Mouse (Mus musculus): ENCODE measurements around the gene Gpr63. TPM values are rescaled to one million over a fixed set of nuclear protein-coding genes. Genes with fewer than 3 reads are reported as not detected.
"Not testable (repeated sequence)": the region's sequence is repeated elsewhere in the genome, so short reads cannot be mapped to it uniquely, and the experiment has no call there.

The Gpr63 gene
- polyA plus RNA-seq, 1 experiment from 2014 or later: 1.4 TPM

DNA sequence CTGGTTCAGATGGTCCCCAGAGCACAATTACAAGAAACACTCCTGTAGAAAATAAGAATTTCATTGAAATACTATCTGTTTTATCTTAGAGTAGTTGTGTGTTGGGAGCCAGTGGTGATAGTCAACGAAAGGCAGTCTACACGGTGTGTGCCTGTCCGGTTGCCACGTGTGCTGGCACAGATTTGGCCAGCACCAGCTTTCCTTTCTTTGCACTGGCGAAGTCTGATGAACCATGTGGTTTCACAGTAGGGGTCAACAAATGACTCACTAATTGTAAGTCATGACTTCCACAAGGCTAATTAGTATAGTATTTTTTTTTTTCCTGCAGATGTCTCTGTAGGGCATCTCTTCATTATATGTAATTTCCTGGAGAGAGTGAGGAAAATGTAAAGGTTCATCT lies 45.6 kb downstream of the Gpr63 start:
- no peak for ATAC-seq (ENCODE audit: insufficient number of reproducible peaks, low FRiP score, low TSS enrichment, low read depth)
- H3K27ac ChIP-seq: no peak overlapping the region
- no peak overlapping the region for H3K9ac ChIP-seq
- WGBS: 40% methylated on average over 5 of the region's 5 CpGs
- H3K4me3 ChIP-seq: no peak overlapping the region
- H3K27me3 ChIP-seq: no peaks in the 10 kb centered on the region
- H3K36me3 ChIP-seq: peaks cover 19% of the 10 kb centered on the region
- H3K4me1 ChIP-seq: no peaks in the 10 kb centered on the region
- H3K4me2 ChIP-seq: no peak overlapping the region
- no peaks in the 10 kb centered on the region for H3K9me3 ChIP-seq

DNA sequence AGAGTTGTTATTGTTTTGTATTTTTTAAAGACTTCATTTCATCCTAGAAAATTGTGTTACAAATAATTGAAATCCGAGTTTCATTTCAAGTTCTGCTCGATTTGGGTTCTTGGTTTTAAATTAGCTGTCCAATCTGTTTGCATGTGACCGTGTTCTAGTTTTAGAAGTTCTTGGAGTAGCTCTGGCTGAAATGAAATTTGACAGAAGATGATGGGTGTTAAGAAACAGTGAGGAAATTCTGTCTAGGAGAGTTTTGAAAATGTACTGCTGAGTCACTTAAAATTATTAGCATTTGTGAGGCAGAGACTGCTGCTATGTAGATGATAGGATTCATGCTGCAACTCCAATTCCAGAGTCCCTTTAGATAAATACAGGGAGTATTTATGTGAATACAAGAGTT lies 46.5 kb downstream of the Gpr63 start:
- Histone ChIP-seq H3K27ac (no peak overlapping the region), H3K9me3 (no peaks in the 10 kb centered on the region), H3K9ac (no peak overlapping the region), H3K4me1 (no peaks in the 10 kb centered on the region), H3K4me2 (no peak overlapping the region), H3K36me3 (peaks cover 10% of the 10 kb centered on the region), H3K27me3 (no peaks in the 10 kb centered on the region), H3K4me3 (no peak overlapping the region)
- ATAC-seq (ENCODE audit: insufficient number of reproducible peaks, low FRiP score, low TSS enrichment, low read depth): no peak
- 93% methylated on average over 3 of the region's 3 CpGs for WGBS

DNA sequence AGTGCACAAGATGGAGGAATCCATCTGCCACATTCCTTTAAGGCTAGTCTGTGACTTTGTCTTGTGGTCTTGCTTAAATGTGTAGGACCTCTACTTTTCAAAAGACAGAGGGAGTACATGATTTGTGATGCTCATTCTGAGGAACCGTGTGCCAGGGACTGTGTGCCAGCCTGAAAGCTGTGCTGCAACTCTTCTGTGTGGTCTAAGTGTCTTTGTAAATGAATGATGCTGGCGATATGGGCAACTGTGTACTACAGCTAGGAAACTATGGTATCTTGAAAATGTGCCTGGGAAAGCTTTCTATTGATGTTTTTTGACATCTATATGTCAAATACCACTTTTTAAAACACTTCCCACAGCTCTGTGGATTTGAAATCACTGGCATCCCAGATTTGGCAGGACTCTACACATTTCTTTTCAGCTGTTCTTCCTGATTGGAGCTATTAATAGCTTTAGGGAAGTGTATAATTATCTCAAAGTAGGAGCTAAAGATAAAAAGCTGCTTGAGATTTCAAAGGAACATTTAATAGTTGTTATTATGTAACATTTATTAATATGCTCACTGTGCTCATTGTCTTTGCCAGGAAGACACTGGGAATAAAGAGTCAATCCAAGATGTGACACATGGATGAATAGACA lies 48.9 kb downstream of the Gpr63 start:
- no peaks in the 10 kb centered on the region for H3K36me3 ChIP-seq
- H3K27ac ChIP-seq: no peak overlapping the region
- no peak overlapping the region for H3K4me3 ChIP-seq
- 92% methylated on average over 2 of the region's 2 CpGs for WGBS
- H3K9ac ChIP-seq: no peak overlapping the region
- no peaks in the 10 kb centered on the region for H3K27me3 ChIP-seq
- H3K9me3 ChIP-seq: no peaks in the 10 kb centered on the region
- H3K4me2 ChIP-seq: no peak overlapping the region
- H3K4me1 ChIP-seq: no peaks in the 10 kb centered on the region
- no peak for ATAC-seq (ENCODE audit: insufficient number of reproducible peaks, low FRiP score, low TSS enrichment, low read depth)

DNA sequence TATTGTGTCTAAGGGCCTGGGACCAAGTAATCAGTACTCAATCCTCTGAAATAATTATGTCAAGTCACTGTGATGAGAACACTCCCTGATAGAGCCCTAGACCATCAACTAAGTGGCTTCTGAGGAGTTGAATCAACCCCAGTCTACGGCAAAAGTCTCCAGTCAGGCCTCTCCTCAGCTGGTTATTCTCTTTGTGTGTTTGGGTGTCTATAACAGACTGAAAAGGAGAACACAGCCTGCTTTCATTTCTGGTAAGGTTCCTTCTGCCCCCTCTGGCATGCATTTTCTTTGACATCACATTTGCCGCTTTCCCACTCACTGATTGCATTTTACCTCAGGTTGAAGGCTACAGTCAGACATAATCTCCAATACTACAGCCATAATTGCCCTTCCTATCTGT lies 62.0 kb downstream of the Gpr63 start:
- Histone ChIP-seq H3K27me3 (no peaks in the 10 kb centered on the region), H3K4me2 (no peak overlapping the region), H3K9ac (no peak overlapping the region), H3K9me3 (no peaks in the 10 kb centered on the region), H3K4me3 (no peak overlapping the region), H3K27ac (no peak overlapping the region), H3K36me3 (no peaks in the 10 kb centered on the region), H3K4me1 (no peaks in the 10 kb centered on the region)
- ATAC-seq (ENCODE audit: insufficient number of reproducible peaks, low FRiP score, low TSS enrichment, low read depth): no peak
- WGBS: 77% methylated on average over 2 of the region's 2 CpGs

DNA sequence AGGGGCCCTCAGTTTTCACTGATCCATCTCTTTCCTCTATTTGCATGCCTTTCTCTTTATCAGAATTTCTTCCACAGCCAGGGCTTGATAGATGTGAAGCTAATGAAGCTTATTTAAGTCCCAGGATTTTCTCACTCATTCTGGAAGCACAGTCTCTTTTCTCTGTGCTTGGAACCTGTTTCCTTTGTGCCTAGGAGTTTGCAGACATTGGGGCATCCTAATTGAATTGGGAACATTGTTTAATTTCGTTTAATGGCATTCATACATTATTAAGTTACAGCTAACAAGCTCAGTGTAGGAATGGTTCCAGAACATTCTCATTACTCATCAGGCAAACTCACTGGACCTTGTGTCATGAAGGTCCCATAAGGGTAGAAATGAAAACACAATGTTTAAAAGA lies 62.5 kb downstream of the Gpr63 start:
- 56% methylated on average over 1 of the region's 1 CpGs for WGBS
- no peak for ATAC-seq (ENCODE audit: insufficient number of reproducible peaks, low FRiP score, low TSS enrichment, low read depth)
- no peak overlapping the region for H3K27ac ChIP-seq

DNA sequence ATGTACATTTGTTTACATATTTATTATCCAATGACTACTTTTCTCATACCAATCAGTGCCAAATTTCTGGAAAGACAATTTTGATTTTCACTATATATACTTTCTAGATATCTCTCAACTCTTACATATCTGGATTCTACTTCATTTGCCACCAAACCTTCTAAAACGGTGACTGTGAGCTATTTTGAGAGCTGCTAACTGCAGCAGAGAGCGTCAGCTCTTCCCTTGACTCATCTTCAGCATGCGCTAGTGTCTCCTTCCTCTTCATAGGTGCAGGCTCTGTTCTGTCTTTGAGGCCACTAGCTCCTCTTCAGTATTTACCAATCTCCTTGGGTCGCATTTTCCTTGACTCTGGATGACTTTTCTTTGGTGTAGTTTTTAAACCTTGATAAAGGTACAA lies 63.7 kb downstream of the Gpr63 start:
- Histone ChIP-seq H3K36me3 (no peaks in the 10 kb centered on the region), H3K9ac (no peak overlapping the region), H3K4me1 (no peaks in the 10 kb centered on the region), H3K9me3 (no peaks in the 10 kb centered on the region), H3K27ac (no peak overlapping the region), H3K4me2 (no peak overlapping the region), H3K4me3 (no peak overlapping the region), H3K27me3 (no peaks in the 10 kb centered on the region)
- ATAC-seq (ENCODE audit: insufficient number of reproducible peaks, low FRiP score, low TSS enrichment, low read depth): no peak
- WGBS: 85% methylated on average over 4 of the region's 4 CpGs

More for the DNA sequence above, 62.5 kb downstream of the Gpr63 start:
- Histone ChIP-seq H3K36me3 (no peaks in the 10 kb centered on the region), H3K4me1 (no peaks in the 10 kb centered on the region), H3K9me3 (no peaks in the 10 kb centered on the region), H3K4me3 (no peak overlapping the region), H3K4me2 (no peak overlapping the region), H3K9ac (no peak overlapping the region), H3K27me3 (no peaks in the 10 kb centered on the region)

DNA sequence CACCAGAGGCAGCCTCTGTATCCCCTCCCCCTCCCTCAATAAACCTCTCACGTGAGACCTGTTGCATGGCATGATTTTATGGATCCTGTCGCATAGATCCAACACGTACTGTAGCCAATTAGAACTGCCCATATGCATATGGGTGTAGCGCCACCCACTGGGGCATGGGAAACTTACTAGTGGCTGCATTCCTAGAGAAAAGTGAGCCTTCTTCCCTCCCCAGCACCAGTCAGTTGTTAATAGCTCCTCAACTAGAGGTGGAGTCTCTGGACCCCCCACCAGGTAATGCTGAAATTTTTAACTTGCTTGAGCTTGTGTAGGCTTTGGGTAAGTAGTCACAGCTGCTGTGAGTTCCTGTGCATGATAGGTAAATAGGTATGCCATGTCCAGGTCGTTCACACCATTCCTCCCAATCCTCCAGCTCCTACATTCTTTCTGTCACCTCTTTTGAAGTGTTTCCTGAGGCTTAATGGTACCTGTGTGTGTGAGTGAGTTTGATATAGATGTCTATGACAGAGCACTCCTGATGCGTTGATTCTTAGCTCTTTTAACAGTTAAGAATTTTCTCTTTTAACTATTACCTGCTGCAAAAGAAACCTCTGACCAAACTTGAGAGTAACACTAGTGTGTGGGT lies 69.1 kb downstream of the Gpr63 start:
- no peak overlapping the region for H3K27ac ChIP-seq
- H3K4me2 ChIP-seq: no peak overlapping the region
- no peaks in the 10 kb centered on the region for H3K9me3 ChIP-seq
- no peaks in the 10 kb centered on the region for H3K36me3 ChIP-seq
- 7% methylated on average over 6 of the region's 6 CpGs for WGBS
- peaks cover 4% of the 10 kb centered on the region; the same call in 1 of the 2 replicates for H3K4me1 ChIP-seq
- ATAC-seq (ENCODE audit: insufficient number of reproducible peaks, low FRiP score, low TSS enrichment, low read depth): 0 out of 2 replicates have a peak, but pooled peaks have one; percentile 19
- no peaks in the 10 kb centered on the region for H3K27me3 ChIP-seq
- no peak overlapping the region for H3K9ac ChIP-seq
- H3K4me3 ChIP-seq: no peak overlapping the region

DNA sequence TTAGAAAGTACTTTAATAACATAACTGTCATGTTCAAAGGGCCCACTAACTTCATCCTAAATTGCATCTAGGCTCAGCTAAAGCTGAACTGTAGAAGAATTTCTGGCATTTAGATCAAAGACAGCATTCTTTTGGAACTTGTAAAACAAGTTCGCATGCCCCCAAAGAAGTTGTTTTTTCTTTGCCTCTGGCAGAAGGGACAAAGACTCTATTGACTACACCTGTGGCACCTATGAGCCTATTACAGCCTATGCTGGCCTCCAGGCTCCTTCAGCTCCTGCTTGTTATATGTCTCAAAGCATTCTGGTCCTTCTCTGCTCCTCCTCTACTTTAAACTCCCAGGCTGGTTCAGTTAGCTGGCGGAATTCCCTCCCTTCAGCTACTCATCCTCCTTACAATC lies 69.6 kb downstream of the Gpr63 start:
- ATAC-seq (ENCODE audit: insufficient number of reproducible peaks, low FRiP score, low TSS enrichment, low read depth): no peak
- no peak overlapping the region for H3K4me2 ChIP-seq
- H3K36me3 ChIP-seq: no peaks in the 10 kb centered on the region

DNA sequence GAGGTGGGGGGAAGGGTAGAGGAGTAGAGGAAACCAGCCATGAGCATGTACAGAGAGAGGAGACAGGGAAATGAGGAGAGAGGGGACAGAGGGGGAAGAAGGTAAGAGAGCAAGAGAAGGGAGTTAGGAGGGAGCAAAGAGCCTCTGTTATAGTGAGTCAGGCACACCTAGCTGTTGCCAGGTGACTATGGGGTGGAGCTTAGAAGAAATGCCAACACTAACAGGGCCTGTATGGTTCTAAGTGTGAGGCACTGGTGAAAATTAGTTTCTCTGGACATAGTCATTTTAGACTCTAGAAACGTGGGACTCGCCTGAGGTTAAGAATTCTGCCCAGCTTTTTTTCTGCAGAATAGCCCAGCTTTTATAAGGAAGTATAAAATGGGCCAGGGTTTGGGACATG lies 71.1 kb downstream of the Gpr63 start:
- H3K36me3 ChIP-seq: no peaks in the 10 kb centered on the region
- no peak overlapping the region for H3K4me3 ChIP-seq
- H3K4me2 ChIP-seq: no peak overlapping the region
- no peak overlapping the region for H3K9ac ChIP-seq
- no peaks in the 10 kb centered on the region for H3K27me3 ChIP-seq
- ATAC-seq (ENCODE audit: insufficient number of reproducible peaks, low FRiP score, low TSS enrichment, low read depth): peak; percentile 55; the same call in 1 of the 2 replicates
- H3K27ac ChIP-seq: no peak overlapping the region
- 51% methylated on average over 2 of the region's 2 CpGs for WGBS
- no peaks in the 10 kb centered on the region for H3K9me3 ChIP-seq
- peaks cover 4% of the 10 kb centered on the region; the same call in 1 of the 2 replicates for H3K4me1 ChIP-seq

More for the DNA sequence above, 69.6 kb downstream of the Gpr63 start:
- no peaks in the 10 kb centered on the region for H3K27me3 ChIP-seq
- no peak overlapping the region for H3K27ac ChIP-seq
- H3K4me3 ChIP-seq: no peak overlapping the region
- WGBS: 17% methylated on average over 2 of the region's 2 CpGs
- H3K9ac ChIP-seq: no peak overlapping the region
- H3K9me3 ChIP-seq: no peaks in the 10 kb centered on the region
- peaks cover 4% of the 10 kb centered on the region; the same call in 1 of the 2 replicates for H3K4me1 ChIP-seq

DNA sequence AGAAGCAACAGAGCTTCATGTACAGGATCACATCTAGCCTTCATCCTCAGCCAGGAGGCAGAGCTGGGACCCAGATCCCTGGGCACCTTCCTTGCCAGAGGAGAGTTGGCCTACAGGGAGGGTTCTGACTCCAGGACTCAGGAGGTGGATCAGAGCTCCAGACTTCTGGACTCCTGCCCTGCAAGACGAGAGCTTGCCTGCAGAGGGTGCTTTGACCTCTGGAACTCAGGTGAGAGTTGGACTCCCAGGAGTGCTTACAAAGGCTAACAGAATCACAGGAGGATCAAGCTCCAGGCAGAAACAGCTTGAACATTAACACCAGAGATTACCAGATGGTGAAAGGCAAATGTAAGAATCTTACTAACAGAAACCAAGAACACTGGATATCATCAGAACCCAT lies 89.3 kb downstream of the Gpr63 start:
- ATAC-seq (ENCODE audit: insufficient number of reproducible peaks, low FRiP score, low TSS enrichment, low read depth); H3K4me2 ChIP-seq; H3K4me3 ChIP-seq; H3K4me1 ChIP-seq; H3K36me3 ChIP-seq; H3K27me3 ChIP-seq; H3K9me3 ChIP-seq; H3K9ac ChIP-seq; H3K27ac ChIP-seq: not testable (repeated sequence)
- WGBS: 77% methylated on average over 1 of the region's 1 CpGs
